Mouse (Mus musculus): ENCODE results near the gene Fgf14. TPM values are rescaled to one million over a fixed set of nuclear protein-coding genes. Genes with fewer than 3 reads are reported as not detected.

Gene Fgf14
- total and polyA plus RNA-seq, 2 experiments from 2014 or later = 0.08 to 1.9 TPM

GRCm38 (mm10) chr14:124107205-124107873 lies 569.6 kb downstream of the Fgf14 start:
- no peaks in the 10 kb centered on the region for H3K9me3 ChIP-seq (replicated peaks; ENCODE audit: control insufficient read depth, low read length)
- H3K4me3 ChIP-seq (ENCODE audit: low read depth, low read length) = no peak overlapping the region
- H3K27me3 ChIP-seq (ENCODE audit: control insufficient read depth, insufficient read depth, low read length) = no peaks in the 10 kb centered on the region
- WGBS = 82% methylated on average over 1 of the region's 1 CpGs
- no peak overlapping the region for H3K4me2 ChIP-seq (ENCODE audit: low read depth, low read length)
- DNase-seq (ENCODE audit: low spot score) (no peak), ATAC-seq (ENCODE audit: insufficient read depth, low read depth) (no peak)
- TF ChIP-seq EP300 (IDR thresholded peaks at IDR 0.05; ENCODE audit: low read depth) (no peak), CTCF (IDR thresholded peaks at IDR 0.05; ENCODE audit: low read depth) (no peak)
- no peaks in the 10 kb centered on the region for H3K4me1 ChIP-seq (ENCODE audit: control insufficient read depth, insufficient read depth)
- H3K9ac ChIP-seq (replicated peaks; ENCODE audit: low read depth, low read length) = no peak overlapping the region
- no peaks in the 10 kb centered on the region for H3K36me3 ChIP-seq (replicated peaks; ENCODE audit: control insufficient read depth, insufficient read depth, low read length)
- no peak overlapping the region for H3K27ac ChIP-seq (ENCODE audit: low read depth)

GRCm38 (mm10) chr14:124083126-124083525 lies 593.8 kb downstream of the Fgf14 start:
- H3K36me3 ChIP-seq (replicated peaks; ENCODE audit: control insufficient read depth, insufficient read depth, low read length) = no peaks in the 10 kb centered on the region
- no peaks in the 10 kb centered on the region for H3K9me3 ChIP-seq (replicated peaks; ENCODE audit: control insufficient read depth, low read length)
- no peaks in the 10 kb centered on the region for H3K4me1 ChIP-seq (ENCODE audit: control insufficient read depth, insufficient read depth)
- H3K27me3 ChIP-seq (ENCODE audit: control insufficient read depth, insufficient read depth, low read length) = no peaks in the 10 kb centered on the region
- no peak overlapping the region for H3K27ac ChIP-seq (ENCODE audit: low read depth)
- no peak for DNase-seq (ENCODE audit: low spot score)
- H3K4me2 ChIP-seq (ENCODE audit: low read depth, low read length) = no peak overlapping the region
- H3K4me3 ChIP-seq (ENCODE audit: low read depth, low read length) = no peak overlapping the region
- ATAC-seq (ENCODE audit: insufficient read depth, low read depth) = no peak
- H3K9ac ChIP-seq (replicated peaks; ENCODE audit: low read depth, low read length) = no peak overlapping the region
- TF ChIP-seq EP300 (IDR thresholded peaks at IDR 0.05; ENCODE audit: low read depth) (no peak), CTCF (IDR thresholded peaks at IDR 0.05; ENCODE audit: low read depth) (no peak)

GRCm38 (mm10) chr14:124044016-124044415 lies 632.9 kb downstream of the Fgf14 start:
- H3K4me2 ChIP-seq (ENCODE audit: low read depth, low read length) = no peak overlapping the region
- no peaks in the 10 kb centered on the region for H3K4me1 ChIP-seq (ENCODE audit: control insufficient read depth, insufficient read depth)
- DNase-seq (ENCODE audit: low spot score) (no peak), ATAC-seq (ENCODE audit: insufficient read depth, low read depth) (no peak)
- no peak overlapping the region for H3K9ac ChIP-seq (replicated peaks; ENCODE audit: low read depth, low read length)
- WGBS = 69% methylated on average over 1 of the region's 1 CpGs
- H3K4me3 ChIP-seq (ENCODE audit: low read depth, low read length) = no peak overlapping the region
- H3K27ac ChIP-seq (ENCODE audit: low read depth) = no peak overlapping the region
- TF ChIP-seq CTCF (IDR thresholded peaks at IDR 0.05; ENCODE audit: low read depth) = no peak
- no peak for TF ChIP-seq EP300 (IDR thresholded peaks at IDR 0.05; ENCODE audit: low read depth)
- H3K27me3 ChIP-seq (ENCODE audit: control insufficient read depth, insufficient read depth, low read length) = no peaks in the 10 kb centered on the region
- H3K9me3 ChIP-seq (replicated peaks; ENCODE audit: control insufficient read depth, low read length) = no peaks in the 10 kb centered on the region
- H3K36me3 ChIP-seq (replicated peaks; ENCODE audit: control insufficient read depth, insufficient read depth, low read length) = no peaks in the 10 kb centered on the region

GRCm38 (mm10) chr14:124040651-124041050 lies 636.3 kb downstream of the Fgf14 start:
- ATAC-seq (ENCODE audit: insufficient read depth, low read depth) (no peak), DNase-seq (ENCODE audit: low spot score) (no peak)
- Histone ChIP-seq H3K27ac (ENCODE audit: low read depth) (no peak overlapping the region), H3K9ac (replicated peaks; ENCODE audit: low read depth, low read length) (no peak overlapping the region), H3K4me2 (ENCODE audit: low read depth, low read length) (no peak overlapping the region), H3K9me3 (replicated peaks; ENCODE audit: control insufficient read depth, low read length) (no peaks in the 10 kb centered on the region), H3K27me3 (ENCODE audit: control insufficient read depth, insufficient read depth, low read length) (no peaks in the 10 kb centered on the region), H3K36me3 (replicated peaks; ENCODE audit: control insufficient read depth, insufficient read depth, low read length) (no peaks in the 10 kb centered on the region), H3K4me1 (ENCODE audit: control insufficient read depth, insufficient read depth) (no peaks in the 10 kb centered on the region), H3K4me3 (ENCODE audit: low read depth, low read length) (no peak overlapping the region)
- WGBS = 55% methylated on average over 1 of the region's 1 CpGs
- TF ChIP-seq EP300 (IDR thresholded peaks at IDR 0.05; ENCODE audit: low read depth) = no peak
- TF ChIP-seq CTCF (IDR thresholded peaks at IDR 0.05; ENCODE audit: low read depth) = no peak

GRCm38 (mm10) chr14:124037434-124037833 lies 639.5 kb downstream of the Fgf14 start:
- ATAC-seq (ENCODE audit: insufficient read depth, low read depth) = no peak
- no peaks in the 10 kb centered on the region for H3K36me3 ChIP-seq (replicated peaks; ENCODE audit: control insufficient read depth, insufficient read depth, low read length)
- no peaks in the 10 kb centered on the region for H3K27me3 ChIP-seq (ENCODE audit: control insufficient read depth, insufficient read depth, low read length)
- no peak overlapping the region for H3K4me3 ChIP-seq (ENCODE audit: low read depth, low read length)
- H3K27ac ChIP-seq (ENCODE audit: low read depth) = no peak overlapping the region
- no peaks in the 10 kb centered on the region for H3K9me3 ChIP-seq (replicated peaks; ENCODE audit: control insufficient read depth, low read length)
- TF ChIP-seq EP300 (IDR thresholded peaks at IDR 0.05; ENCODE audit: low read depth) (no peak), CTCF (IDR thresholded peaks at IDR 0.05; ENCODE audit: low read depth) (no peak)
- no peak for DNase-seq (ENCODE audit: low spot score)
- no peak overlapping the region for H3K9ac ChIP-seq (replicated peaks; ENCODE audit: low read depth, low read length)
- no peak overlapping the region for H3K4me2 ChIP-seq (ENCODE audit: low read depth, low read length)
- no peaks in the 10 kb centered on the region for H3K4me1 ChIP-seq (ENCODE audit: control insufficient read depth, insufficient read depth)
- WGBS = 73% methylated on average over 4 of the region's 4 CpGs
